Mouse (Mus musculus) liver, embryonic 16.5 days (tissue): ENCODE data around the gene D6Wsu163e. TPM values are rescaled to one million over a fixed set of nuclear protein-coding genes. Genes with fewer than 3 reads are reported as not detected.

Source experiments
- ATAC-seq: fragments of 200-750 bp; cut with Nextera tagmentation; 2 replicates; pipeline ENCODE4 v1.8.0; 2017; ENCODE audit warnings: low read depth, mild to moderate bottlenecking, moderate number of reproducible peaks, moderate library complexity
- H3K27ac ChIP-seq: fragments of 300-500 bp; sonication (generic); 2 replicates; pipeline ENCODE4 v1.5.1; 2014; ENCODE audit warnings: mild to moderate bottlenecking, low read length
- H3K27me3 ChIP-seq: fragments of 300-500 bp; sonication (generic); 2 replicates; pipeline ENCODE4 v1.6.1; 2014; ENCODE audit warnings: low read depth, low read length, mixed read lengths; ENCODE audit not compliant: control insufficient read depth, insufficient read depth
- H3K36me3 ChIP-seq: fragments of 300-500 bp; sonication (generic); 2 replicates; pipeline ENCODE4 v1.6.1; 2014; ENCODE audit warnings: mild to moderate bottlenecking; ENCODE audit not compliant: control insufficient read depth, insufficient read depth
- H3K4me1 ChIP-seq: fragments of 300-500 bp; sonication (generic); 2 replicates; pipeline ENCODE4 v1.6.1; 2014; ENCODE audit warnings: low read depth, low read length, mixed read lengths; ENCODE audit not compliant: control insufficient read depth
- H3K4me2 ChIP-seq: fragments of 300-500 bp; sonication (generic); 2 replicates; pipeline ENCODE4 v1.6.1; 2014; ENCODE audit warnings: low read depth, low read length, mixed read lengths
- H3K4me3 ChIP-seq: fragments of 300-500 bp; sonication (generic); 2 replicates; pipeline ENCODE4 v1.5.1; 2014; ENCODE audit warnings: low read depth, mild to moderate bottlenecking, low read length
- H3K9ac ChIP-seq: fragments of 300-500 bp; sonication (generic); 2 replicates; pipeline ENCODE4 v1.6.1; 2014; ENCODE audit warnings: low read depth, low read length
- H3K9me3 ChIP-seq: fragments of 300-500 bp; sonication (generic); replicated peaks from 2 replicates; pipeline ENCODE4 v1.6.1; 2016; ENCODE audit warnings: low read length; ENCODE audit not compliant: control insufficient read depth
- WGBS: fragments of 180-500 bp; shearing (Covaris S2); extraction: QIAGEN DNeasy Blood & Tissue Kit; methylation state at CpG from one replicate; pipeline ENCODE4 v1.1.7; 2014; ENCODE audit not compliant: insufficient replicate concordance; 5-methylcytosine and 5-hydroxymethylcytosine counted together
- polyA plus RNA-seq: library from polyadenylated mRNA; unstranded; fragments of >200 nt; fragmentation: Nextera tagmentation; extraction: Ambion mirVana; gene quantifications from 2 replicates; pipeline ENCODE4 v1.2.1, GENCODE M21; 2015

The D6Wsu163e gene
- 12.3 and 14.6 TPM in 2 replicates for polyA plus RNA-seq

- WGBS = 0% methylated on average over 33 of the region's 33 CpGs
- Histone ChIP-seq H3K27me3 (no peaks in the 10 kb centered on the region), H3K4me2 (peak within 1 kb of the TSS; percentile 85), H3K9me3 (no peaks in the 10 kb centered on the region), H3K4me1 (peaks cover 22% of the 10 kb centered on the region), H3K36me3 (peaks cover 11% of the 10 kb centered on the region), H3K9ac (peak within 1 kb of the TSS; percentile 85), H3K4me3 (peak within 1 kb of the TSS; percentile 87), H3K27ac (peak within 1 kb of the TSS; percentile 80)
- ATAC-seq = peak; percentile 99
These were observed at the start of gene D6Wsu163e, which contains the start of gene Rad51ap1 for GRCm38 (mm10) chr6:126939487-126940171. D6Wsu163e (plus strand) TSS chr6:126939962. Rad51ap1 (minus strand) TSS chr6:126939587.

GRCm38 (mm10) chr6:126907378-126907777 lies 32.4 kb upstream of the D6Wsu163e start:
- H3K27me3 ChIP-seq = no peaks in the 10 kb centered on the region
- H3K4me1 ChIP-seq = no peaks in the 10 kb centered on the region
- H3K27ac ChIP-seq = no peak overlapping the region
- no peak overlapping the region for H3K4me3 ChIP-seq
- ATAC-seq = no peak
- H3K36me3 ChIP-seq = no peaks in the 10 kb centered on the region
- H3K4me2 ChIP-seq = no peak overlapping the region
- H3K9me3 ChIP-seq = no peaks in the 10 kb centered on the region
- H3K9ac ChIP-seq = no peak overlapping the region
- 74% methylated on average over 4 of the region's 5 CpGs for WGBS

- no peak overlapping the region for H3K27ac ChIP-seq
- H3K36me3 ChIP-seq = no peaks in the 10 kb centered on the region
- H3K9me3 ChIP-seq = no peaks in the 10 kb centered on the region
- no peak overlapping the region for H3K9ac ChIP-seq
- H3K4me1 ChIP-seq = no peaks in the 10 kb centered on the region
- no peak overlapping the region for H3K4me2 ChIP-seq
- ATAC-seq = no peak
- H3K4me3 ChIP-seq = no peak overlapping the region
- H3K27me3 ChIP-seq = no peaks in the 10 kb centered on the region
- WGBS = 46% methylated on average over 3 of the region's 3 CpGs
These were observed 31.9 kb upstream of the D6Wsu163e start for GRCm38 (mm10) chr6:126907876-126908275.

- no peak for ATAC-seq
- Histone ChIP-seq H3K4me1 (no peaks in the 10 kb centered on the region), H3K27ac (no peak overlapping the region), H3K36me3 (no peaks in the 10 kb centered on the region), H3K4me3 (no peak overlapping the region), H3K4me2 (no peak overlapping the region), H3K27me3 (no peaks in the 10 kb centered on the region), H3K9me3 (no peaks in the 10 kb centered on the region), H3K9ac (no peak overlapping the region)
- 34% methylated on average over 4 of the region's 4 CpGs for WGBS
These were observed 29.0 kb upstream of the D6Wsu163e start for GRCm38 (mm10) chr6:126910727-126911126.

- WGBS = 74% methylated on average over 5 of the region's 5 CpGs
- no peaks in the 10 kb centered on the region for H3K27me3 ChIP-seq
- H3K9me3 ChIP-seq = no peaks in the 10 kb centered on the region
- H3K9ac ChIP-seq = no peak overlapping the region
- H3K27ac ChIP-seq = no peak overlapping the region
- H3K36me3 ChIP-seq = no peaks in the 10 kb centered on the region
- no peak for ATAC-seq
- no peaks in the 10 kb centered on the region for H3K4me1 ChIP-seq
- no peak overlapping the region for H3K4me3 ChIP-seq
- no peak overlapping the region for H3K4me2 ChIP-seq
These were observed 24.8 kb upstream of the D6Wsu163e start for GRCm38 (mm10) chr6:126914928-126915327.

GRCm38 (mm10) chr6:126921111-126921881 lies 18.5 kb upstream of the D6Wsu163e start, which contains the start of gene Dyrk4:
Dyrk4 (minus strand) TSS chr6:126921839.
- Histone ChIP-seq H3K4me2 (no peak within 1 kb of the TSS), H3K27me3 (no peaks in the 10 kb centered on the region), H3K9me3 (no peaks in the 10 kb centered on the region), H3K4me1 (no peaks in the 10 kb centered on the region), H3K9ac (no peak within 1 kb of the TSS), H3K4me3 (no peak within 1 kb of the TSS), H3K27ac (no peak within 1 kb of the TSS), H3K36me3 (peaks cover 35% of the 10 kb centered on the region)
- 23% methylated on average over 21 of the region's 21 CpGs for WGBS
- peak; percentile 30; the same call in 1 of the 2 replicates for ATAC-seq

GRCm38 (mm10) chr6:126932896-126933295 lies 6.9 kb upstream of the D6Wsu163e start:
- Histone ChIP-seq H3K9ac (no peak overlapping the region), H3K4me3 (no peak overlapping the region), H3K4me1 (peaks cover 6% of the 10 kb centered on the region), H3K27me3 (no peaks in the 10 kb centered on the region), H3K9me3 (no peaks in the 10 kb centered on the region), H3K27ac (no peak overlapping the region), H3K4me2 (no peak overlapping the region), H3K36me3 (peaks cover 48% of the 10 kb centered on the region)
- ATAC-seq = no peak
- WGBS = 86% methylated on average over 2 of the region's 2 CpGs

GRCm38 (mm10) chr6:126938047-126938446 lies 1.7 kb upstream of the D6Wsu163e start:
- no peaks in the 10 kb centered on the region for H3K27me3 ChIP-seq
- H3K9me3 ChIP-seq = no peaks in the 10 kb centered on the region
- H3K4me2 ChIP-seq = peak overlapping the region; percentile 85
- H3K9ac ChIP-seq = peak overlapping the region; percentile 85
- ATAC-seq = no peak
- H3K27ac ChIP-seq = no peak overlapping the region; the same call in 1 of the 2 replicates
- peaks cover 22% of the 10 kb centered on the region for H3K36me3 ChIP-seq
- 55% methylated on average over 2 of the region's 2 CpGs for WGBS
- peaks cover 22% of the 10 kb centered on the region for H3K4me1 ChIP-seq
- peak overlapping the region; percentile 87 for H3K4me3 ChIP-seq
